Mouse (Mus musculus) frontal cortex, adult 2 months (tissue): Measurements from ENCODE around the gene Mga. TPM values are rescaled to one million over a fixed set of nuclear protein-coding genes. Genes with fewer than 3 reads are reported as not detected.

Experiments used
- DNase-seq, 2 experiments: peaks; one replicate each; pipeline ENCODE4 v3.0.0; 2022; ENCODE audit warnings: low spot score in 1 of 2; ENCODE audit errors: extremely low spot score in 1 of 2
- polyA plus RNA-seq: library from polyadenylated mRNA; depleted of rRNA; stranded (reverse); fragments of >200 nt; gene quantifications from 2 replicates; pipeline ENCODE4 v1.2.3, GENCODE M21; 2012

Gene Mga
- polyA plus RNA-seq, 1 experiment: 16.9 TPM

GRCm38 (mm10) chr2:119986369-119986768, 89.3 kb downstream of the Mga start:
- no peak for DNase-seq

- DNase-seq: no peak
Observed at GRCm38 (mm10) chr2:119987441-119987840, 90.4 kb downstream of the Mga start.

GRCm38 (mm10) chr2:119988952-119989351, 91.9 kb downstream of the Mga start:
- no peak for DNase-seq

GRCm38 (mm10) chr2:119990881-119991280, 93.9 kb downstream of the Mga start:
- no peak for DNase-seq

- DNase-seq: no peak
Observed at GRCm38 (mm10) chr2:119992349-119992748, 95.3 kb downstream of the Mga start.

- no peak for DNase-seq
Observed at GRCm38 (mm10) chr2:119993515-119993914, 96.5 kb downstream of the Mga start.

- DNase-seq: no peak
Observed at GRCm38 (mm10) chr2:119994839-119995238, 97.8 kb downstream of the Mga start.

GRCm38 (mm10) chr2:119995391-119996281, 98.6 kb downstream of the Mga start:
- peak in 1 of 2 experiments; percentile 50 for DNase-seq

GRCm38 (mm10) chr2:119997354-119997753, 100.3 kb downstream of the Mga start:
- DNase-seq: no peak

- DNase-seq: no peak
Observed at GRCm38 (mm10) chr2:119999731-120000130, 102.7 kb downstream of the Mga start.

GRCm38 (mm10) chr2:120000882-120001584, 104.0 kb downstream of the Mga start:
- no peak for DNase-seq

- DNase-seq: no peak
Observed at GRCm38 (mm10) chr2:120001956-120002355, 104.9 kb downstream of the Mga start.

GRCm38 (mm10) chr2:120003970-120004369, 106.9 kb downstream of the Mga start:
- DNase-seq: no peak

GRCm38 (mm10) chr2:120006696-120007095, 109.7 kb downstream of the Mga start:
- DNase-seq: no peak

- no peak for DNase-seq
Observed at GRCm38 (mm10) chr2:120007680-120008210, 110.7 kb downstream of the Mga start.

GRCm38 (mm10) chr2:120008672-120009071, 111.6 kb downstream of the Mga start:
- DNase-seq: no peak

- DNase-seq: peak in 1 of 2 experiments; percentile 82
Observed at GRCm38 (mm10) chr2:120011462-120012200, 114.6 kb downstream of the Mga start.

- no peak for DNase-seq
Observed at GRCm38 (mm10) chr2:120012924-120013323, 115.9 kb downstream of the Mga start.

GRCm38 (mm10) chr2:120013831-120014486, 116.9 kb downstream of the Mga start:
- no peak for DNase-seq

GRCm38 (mm10) chr2:120015882-120016281, 118.9 kb downstream of the Mga start:
- no peak for DNase-seq
